Mouse (Mus musculus) midbrain, postnatal 0 days (tissue): ENCODE data around the gene Top2a. TPM values are rescaled to one million over a fixed set of nuclear protein-coding genes. Genes with fewer than 3 reads are reported as not detected.

Experiments
- ATAC-seq: fragments of 200-750 bp; cut with Nextera tagmentation; 2 replicates; pipeline ENCODE4 v1.8.0; 2017; ENCODE audit warnings: moderate number of reproducible peaks, mild to moderate bottlenecking, moderate TSS enrichment, moderate library complexity; ENCODE audit not compliant: low FRiP score
- DNase-seq: peaks from one replicate; pipeline ENCODE4 v3.0.0-alpha.2; 2015; ENCODE audit warnings: low spot score
- H3K27ac ChIP-seq: fragments of 300-500 bp; sonication (generic); 2 replicates; pipeline ENCODE4 v1.5.1; 2014; ENCODE audit warnings: low read depth, mild to moderate bottlenecking, low read length, mixed read lengths
- H3K27me3 ChIP-seq: fragments of 300-500 bp; sonication (generic); 2 replicates; pipeline ENCODE4 v1.6.1; 2014; ENCODE audit warnings: low read length, control low read depth, mixed read lengths; ENCODE audit not compliant: insufficient read depth
- H3K36me3 ChIP-seq: fragments of 300-500 bp; sonication (generic); 2 replicates; pipeline ENCODE4 v1.6.1; 2014; ENCODE audit warnings: low read length, control low read depth, mixed read lengths; ENCODE audit not compliant: insufficient read depth
- H3K4me1 ChIP-seq: fragments of 300-500 bp; sonication (generic); 2 replicates; pipeline ENCODE4 v1.6.1; 2014; ENCODE audit warnings: mild to moderate bottlenecking, control low read depth, antibody characterized with exemption, low read length, mixed read lengths; ENCODE audit not compliant: insufficient read depth
- H3K4me2 ChIP-seq: fragments of 300-500 bp; sonication (generic); 2 replicates; pipeline ENCODE4 v1.6.1; 2014; ENCODE audit warnings: low read depth, mild to moderate bottlenecking, low read length, mixed read lengths; ENCODE audit not compliant: poor library complexity, severe bottlenecking
- H3K4me3 ChIP-seq: fragments of 300-500 bp; sonication (generic); 2 replicates; pipeline ENCODE4 v1.5.1; 2014; ENCODE audit warnings: low read depth, mild to moderate bottlenecking, low read length, moderate library complexity
- H3K9ac ChIP-seq: fragments of 300-500 bp; sonication (generic); replicated peaks from 2 replicates; pipeline ENCODE4 v1.6.1; 2014; ENCODE audit warnings: mild to moderate bottlenecking, low read length, moderate library complexity, mixed read lengths; ENCODE audit not compliant: poor library complexity, severe bottlenecking
- H3K9me3 ChIP-seq: fragments of 300-500 bp; sonication (generic); 2 replicates; pipeline ENCODE4 v1.6.1; 2016; ENCODE audit warnings: low read length, control low read depth
- CTCF ChIP-seq: IDR thresholded peaks from 2 replicates; pipeline ENCODE4 v1.5.1; 2016; ENCODE audit warnings: antibody characterized with exemption, mild to moderate bottlenecking
- WGBS: fragments of 180-500 bp; shearing (Covaris S2); extraction: QIAGEN DNeasy Blood & Tissue Kit; methylation state at CpG from one replicate; pipeline ENCODE4 v1.1.7; 2014; 5-methylcytosine and 5-hydroxymethylcytosine counted together
- polyA plus RNA-seq: library from polyadenylated mRNA; unstranded; fragments of >200 nt; fragmentation: Nextera tagmentation; extraction: Ambion mirVana; gene quantifications from 2 replicates; pipeline ENCODE4 v1.2.1, GENCODE M21; 2015
- total RNA-seq: library from RNA; depleted of rRNA; stranded (reverse); fragments of >200 nt; gene quantifications from 2 replicates; pipeline ENCODE4 v1.2.3, GENCODE M21; 2014; rRNA removed

Top2a gene
- 13.9 and 21.1 TPM in 2 replicates for total RNA-seq
- polyA plus RNA-seq: 7.4 and 10.0 TPM in 2 replicates

DNA sequence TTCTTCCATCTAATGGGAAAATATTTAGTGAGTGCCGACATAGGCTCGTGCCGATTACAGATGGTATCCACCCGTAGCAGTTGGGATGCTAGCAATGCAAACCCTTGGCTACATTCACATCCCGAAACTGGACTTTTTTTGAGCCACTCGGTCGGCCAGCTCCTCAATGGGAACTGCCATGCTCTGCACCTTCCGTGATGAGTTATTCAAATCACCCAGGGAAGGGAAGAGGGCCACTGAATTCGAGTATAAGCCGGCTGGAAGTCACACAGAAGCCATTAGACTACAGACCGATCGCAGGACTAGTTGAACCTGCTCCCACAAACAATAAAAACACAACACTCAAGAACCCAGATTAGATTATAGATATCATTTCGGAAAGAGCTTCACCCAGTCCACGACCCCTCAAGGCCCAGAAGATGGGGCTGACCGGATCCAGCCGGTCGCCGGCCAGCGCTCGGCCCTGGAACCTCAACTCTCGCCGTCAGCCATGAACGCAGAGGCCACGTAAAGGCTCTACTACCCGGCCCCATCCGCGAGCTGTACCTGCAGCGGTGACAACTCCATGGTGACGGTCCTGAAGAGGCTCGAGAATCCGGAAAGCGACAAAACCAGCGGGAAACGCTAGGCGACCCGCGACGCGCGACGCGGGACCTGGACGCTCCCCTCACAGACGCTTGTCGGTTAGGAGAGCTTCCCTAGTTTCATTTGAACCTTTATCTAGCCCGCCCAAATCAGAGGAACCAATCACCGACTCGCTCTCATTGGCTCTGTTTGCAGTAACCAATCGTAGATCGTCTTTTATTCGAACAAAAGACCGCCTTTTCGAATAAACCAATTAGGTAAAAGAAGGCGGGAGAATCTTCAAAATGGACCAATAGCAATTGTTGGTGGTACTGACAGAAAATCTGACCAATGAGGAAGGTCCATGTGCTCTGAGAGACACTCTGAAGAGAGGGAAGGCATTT, at the start of gene Top2a:
Gene Top2a, minus strand, starts transcription at position 690 of the 968 bp plus-strand sequence.
- ATAC-seq (peak; percentile 96), DNase-seq (peak; percentile 99)
- no peaks in the 10 kb centered on the region for H3K27me3 ChIP-seq
- H3K36me3 ChIP-seq: no peaks in the 10 kb centered on the region
- TF ChIP-seq CTCF: no peak
- WGBS: under 1% methylated on average over 54 of the region's 54 CpGs
- no peaks in the 10 kb centered on the region for H3K9me3 ChIP-seq
- H3K9ac ChIP-seq: peak within 1 kb of the TSS; percentile 48; the same call in 1 of the 2 replicates
- H3K4me3 ChIP-seq: peak within 1 kb of the TSS; percentile 55
- 0 out of 2 replicates have a peak within 1 kb of the TSS, but pooled peaks have one; percentile 55 for H3K27ac ChIP-seq
- H3K4me1 ChIP-seq: peaks cover 5% of the 10 kb centered on the region
- peak within 1 kb of the TSS; percentile 91 for H3K4me2 ChIP-seq

DNA sequence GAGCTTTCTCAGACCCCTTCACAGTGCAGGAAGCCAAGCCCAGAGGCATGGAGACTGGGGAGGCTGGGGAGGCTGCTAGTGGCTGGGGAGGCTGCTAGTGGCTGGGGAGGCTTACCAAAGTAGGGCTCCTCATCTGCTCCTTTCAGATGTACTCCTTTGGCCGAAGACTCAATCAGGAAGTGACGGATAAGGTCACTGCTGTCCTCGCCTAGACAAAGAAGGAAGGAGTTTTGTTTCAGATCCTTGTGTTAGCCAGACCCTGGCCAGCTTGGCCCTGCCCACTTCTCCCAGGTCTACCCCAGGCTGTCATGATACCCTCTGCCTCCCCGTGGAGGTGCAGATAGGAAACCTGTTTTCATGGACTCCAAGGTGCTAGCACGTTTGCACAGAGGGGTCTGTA, 49.8 kb upstream of the Top2a start:
- no peak for TF ChIP-seq CTCF
- no peak overlapping the region for H3K9ac ChIP-seq
- no peaks in the 10 kb centered on the region for H3K9me3 ChIP-seq
- H3K4me2 ChIP-seq: no peak overlapping the region
- H3K27ac ChIP-seq: no peak overlapping the region
- DNase-seq: no peak
- WGBS: 63% methylated on average over 5 of the region's 5 CpGs
- ATAC-seq: no peak
- no peaks in the 10 kb centered on the region for H3K27me3 ChIP-seq
- H3K4me1 ChIP-seq: no peaks in the 10 kb centered on the region
- H3K36me3 ChIP-seq: no peaks in the 10 kb centered on the region
- no peak overlapping the region for H3K4me3 ChIP-seq

DNA sequence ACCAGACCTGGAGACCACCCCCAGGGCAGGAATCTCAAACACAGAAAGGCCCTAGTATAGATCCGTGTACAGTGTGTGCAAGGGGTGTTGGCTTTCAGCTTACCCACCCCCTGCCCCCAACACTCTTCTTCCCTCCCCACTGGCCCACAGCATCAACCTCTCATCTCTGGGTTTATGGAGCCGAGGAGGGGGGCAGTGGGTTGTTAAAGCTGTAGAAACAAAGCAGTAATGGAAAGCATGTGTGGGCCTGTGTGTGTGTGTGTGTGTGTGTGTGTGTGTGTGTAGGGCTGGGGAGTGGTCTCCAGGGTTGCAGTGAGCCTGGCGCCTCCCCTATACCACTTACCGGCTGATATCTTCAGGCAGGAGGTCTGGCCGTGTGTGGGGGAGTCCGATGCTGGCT, 47.9 kb upstream of the Top2a start:
- no peaks in the 10 kb centered on the region for H3K9me3 ChIP-seq
- H3K27me3 ChIP-seq: no peaks in the 10 kb centered on the region
- H3K36me3 ChIP-seq: no peaks in the 10 kb centered on the region
- 26% methylated on average over 6 of the region's 6 CpGs for WGBS
- no peak overlapping the region for H3K9ac ChIP-seq
- ATAC-seq (no peak), DNase-seq (no peak)
- H3K4me2 ChIP-seq: no peak overlapping the region
- H3K4me1 ChIP-seq: no peaks in the 10 kb centered on the region
- H3K27ac ChIP-seq: no peak overlapping the region
- H3K4me3 ChIP-seq: no peak overlapping the region
- TF ChIP-seq CTCF: no peak

DNA sequence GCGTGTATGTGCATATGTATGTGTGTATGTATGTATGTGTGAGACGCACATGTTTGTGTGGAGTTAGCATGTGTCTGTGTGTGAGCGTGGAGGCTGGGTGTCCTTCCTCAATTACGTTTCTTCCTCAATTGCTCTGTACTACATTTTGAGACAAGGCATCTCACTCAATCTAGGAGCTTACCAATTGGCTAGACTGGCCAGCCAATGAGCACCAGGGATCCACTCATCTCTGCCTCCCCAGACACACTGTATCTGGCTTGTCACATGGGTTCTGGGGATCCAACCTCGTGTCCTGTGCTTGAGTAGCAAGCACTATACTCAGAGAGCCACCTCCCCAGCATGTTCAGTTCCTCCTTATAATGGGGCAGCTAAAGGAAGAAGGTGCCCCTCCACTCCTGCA, 44.5 kb upstream of the Top2a start:
- 83% methylated on average over 5 of the region's 5 CpGs for WGBS
- no peak for ATAC-seq
- H3K4me3 ChIP-seq: no peak overlapping the region

DNA sequence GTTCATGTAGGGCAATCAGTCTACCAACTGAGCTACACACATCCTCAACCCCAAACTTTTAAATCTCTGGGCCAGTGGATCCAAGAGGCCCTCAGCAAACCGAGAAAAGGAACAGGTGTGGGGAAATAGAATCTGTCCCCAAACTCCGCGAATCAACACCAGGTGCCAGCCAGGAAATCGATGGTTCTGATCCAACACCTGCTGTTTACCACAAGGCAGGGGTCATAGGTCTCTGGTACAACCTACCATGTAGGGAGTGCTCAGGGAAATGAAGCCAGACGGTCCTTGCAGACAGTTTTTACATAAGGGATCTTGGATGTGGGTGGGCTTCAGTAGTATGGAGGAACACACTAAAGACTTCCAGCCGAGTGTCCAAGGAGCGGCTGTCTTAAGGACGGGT, 43.6 kb upstream of the Top2a start:
- Histone ChIP-seq H3K9me3 (no peaks in the 10 kb centered on the region), H3K27me3 (no peaks in the 10 kb centered on the region), H3K4me2 (no peak overlapping the region), H3K4me3 (no peak overlapping the region), H3K9ac (no peak overlapping the region), H3K27ac (no peak overlapping the region), H3K4me1 (no peaks in the 10 kb centered on the region), H3K36me3 (no peaks in the 10 kb centered on the region)
- ATAC-seq (no peak), DNase-seq (no peak)
- no peak for TF ChIP-seq CTCF
- WGBS: 90% methylated on average over 8 of the region's 8 CpGs

More for the DNA sequence above, 44.5 kb upstream of the Top2a start:
- DNase-seq: no peak
- H3K9ac ChIP-seq: no peak overlapping the region
- no peak for TF ChIP-seq CTCF
- no peaks in the 10 kb centered on the region for H3K27me3 ChIP-seq
- no peaks in the 10 kb centered on the region for H3K9me3 ChIP-seq
- no peak overlapping the region for H3K4me2 ChIP-seq
- H3K4me1 ChIP-seq: no peaks in the 10 kb centered on the region
- no peak overlapping the region for H3K27ac ChIP-seq
- no peaks in the 10 kb centered on the region for H3K36me3 ChIP-seq

DNA sequence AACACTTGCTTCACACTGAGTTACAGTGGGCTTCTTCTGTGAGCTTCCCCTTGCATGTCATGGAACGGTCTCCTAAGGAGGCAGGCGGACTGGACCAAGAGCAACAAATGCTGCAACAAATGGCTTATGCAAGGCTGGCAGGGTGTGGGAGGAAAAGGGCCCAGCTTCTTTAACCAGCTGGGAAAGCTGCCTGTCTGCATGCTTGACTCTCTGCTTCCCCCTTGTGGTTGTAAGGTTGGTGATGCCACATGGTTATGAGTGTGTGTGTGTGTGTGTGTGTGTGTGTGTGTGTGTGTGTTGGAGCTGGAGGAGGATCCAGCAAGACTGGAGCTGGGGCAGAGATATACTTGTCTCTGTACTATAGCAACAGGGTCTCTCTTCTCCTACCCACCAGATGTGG, 42.0 kb upstream of the Top2a start:
- Histone ChIP-seq H3K4me2 (no peak overlapping the region), H3K27ac (no peak overlapping the region), H3K4me1 (no peaks in the 10 kb centered on the region), H3K27me3 (no peaks in the 10 kb centered on the region), H3K9me3 (no peaks in the 10 kb centered on the region), H3K9ac (no peak overlapping the region), H3K4me3 (no peak overlapping the region), H3K36me3 (no peaks in the 10 kb centered on the region)
- 11% methylated on average over 2 of the region's 2 CpGs for WGBS
- TF ChIP-seq CTCF: peak; percentile 95
- ATAC-seq (no peak), DNase-seq (peak; percentile 92)
